Comparison of ENCODE assay signal across 9 mouse cellular contexts in the genomic region with DNA sequence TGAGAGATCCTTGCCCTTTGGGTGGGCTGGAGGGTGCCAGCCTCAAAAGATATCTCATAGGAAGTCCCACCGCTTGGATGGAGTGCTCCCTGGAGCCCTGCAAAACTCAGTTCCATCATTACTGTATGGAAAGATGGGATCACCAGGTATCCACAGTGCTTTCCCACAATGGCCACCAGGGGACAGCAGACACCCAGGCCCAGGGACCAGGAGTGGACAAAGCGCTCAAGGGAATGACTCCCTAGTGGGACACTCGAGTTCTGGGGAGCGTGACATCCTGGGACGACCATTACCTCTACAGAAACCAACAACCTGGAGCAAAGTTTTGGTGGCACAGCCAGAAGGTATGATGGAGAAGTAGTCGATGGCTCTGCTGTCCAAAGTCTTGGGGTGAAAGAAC. TPM values are rescaled to one million over a fixed set of nuclear protein-coding genes. Genes with fewer than 3 reads are reported as not detected.
DNase-seq lines count a peak whose midpoint lies in the region; ATAC-seq lines count a peak whose summit lies in the region.
"Had no signal": no experiment of that assay in that cellular context is flagged by ENCODE, and none has a peak within 500 bp of the region (broad histone marks: within the 10 kb centered on the region; RNA-seq: fewer than 3 reads in every experiment).

No protein-coding gene starts in this region.

- no peak overlapping the region for H3K27ac ChIP-seq in neural tube, embryonic 15.5 days (replicated peaks)
- no peak overlapping the region for H3K27ac ChIP-seq in kidney, embryonic 16.5 days (ENCODE audit: low read length)

- 36% methylated on average over 6 of the region's 6 CpGs for WGBS in neural tube, embryonic 15.5 days
- WGBS in kidney, embryonic 16.5 days = 25% methylated on average over 6 of the region's 6 CpGs

- no peak overlapping the region for H3K9ac ChIP-seq in neural tube, embryonic 15.5 days (replicated peaks)
- H3K9ac ChIP-seq in kidney, embryonic 16.5 days (replicated peaks; ENCODE audit: low read length) = no peak overlapping the region

- H3K27me3 ChIP-seq in neural tube, embryonic 15.5 days (replicated peaks) = peaks cover 41% of the 10 kb centered on the region
- H3K27me3 ChIP-seq in kidney, embryonic 16.5 days (ENCODE audit: insufficient read depth, low read length) = peaks cover 14% of the 10 kb centered on the region

- no peak overlapping the region for H3K4me3 ChIP-seq in neural tube, embryonic 15.5 days (replicated peaks)
- no peak overlapping the region for H3K4me3 ChIP-seq in kidney, embryonic 16.5 days (ENCODE audit: low read length)

- no peaks in the 10 kb centered on the region for H3K4me1 ChIP-seq in neural tube, embryonic 15.5 days
- no peaks in the 10 kb centered on the region for H3K4me1 ChIP-seq in kidney, embryonic 16.5 days (ENCODE audit: insufficient read depth, low read length)

- ATAC-seq in neural tube, embryonic 15.5 days (ENCODE audit: low FRiP score) = no peak
- ATAC-seq in common myeloid progenitor, adult 5-6 weeks (replicated peaks; ENCODE audit: low read depth, poor library complexity, severe bottlenecking) = 0 out of 2 replicates have a peak, but pooled peaks have one; percentile 36
- ATAC-seq in kidney, embryonic 16.5 days (ENCODE audit: low FRiP score, low TSS enrichment) = 0 out of 2 replicates have a peak, but pooled peaks have one; percentile 31
- ATAC-seq in monocyte, adult 5-6 weeks (replicated peaks; ENCODE audit: insufficient number of reproducible peaks, low FRiP score, low TSS enrichment, poor library complexity, severe bottlenecking) = no peak

- peak; percentile 27 for DNase-seq in cerebellum, adult 8-10 months
- no peak for DNase-seq in cerebellum, adult 11-12 months
- DNase-seq in neural tube, embryonic 10.5 days (ENCODE audit: extremely low spot score, low spot score) = peak; percentile 40
- peak; percentile 62 for DNase-seq in retina, postnatal 1 day

- H3K9me3 ChIP-seq in neural tube, embryonic 15.5 days (replicated peaks) = no peaks in the 10 kb centered on the region
- H3K9me3 ChIP-seq in kidney, embryonic 16.5 days (ENCODE audit: low read length) = no peaks in the 10 kb centered on the region

- H3K36me3 ChIP-seq in neural tube, embryonic 15.5 days = no peaks in the 10 kb centered on the region
- H3K36me3 ChIP-seq in kidney, embryonic 16.5 days (ENCODE audit: insufficient read depth, low read length) = no peaks in the 10 kb centered on the region

- no peak overlapping the region for H3K4me2 ChIP-seq in neural tube, embryonic 15.5 days
- no peak overlapping the region for H3K4me2 ChIP-seq in kidney, embryonic 16.5 days (replicated peaks; ENCODE audit: low read depth, low read length)

RNA-seq across cellular contexts. Expression of gene Cfap65, which starts 8.7 kb away (rescaled TPM):
- 0.41 and 0.43 TPM in 2 replicates for polyA plus RNA-seq in neural tube, embryonic 15.5 days (2015; fragmentation: Nextera tagmentation; extraction: Ambion mirVana)
- not detected in 2 replicates for total RNA-seq in common myeloid progenitor, adult 5-6 weeks (2017)
- polyA plus RNA-seq in kidney, embryonic 16.5 days (2015; fragmentation: Nextera tagmentation; extraction: Ambion mirVana) = 0.09 TPM in 1 of 2 replicates, not detected in the other
- total RNA-seq in monocyte, adult 5-6 weeks (2017) = not detected in 3 replicates
- polyA plus RNA-seq: heart, embryonic 14.5 days had no signal

RNA-seq across cellular contexts. Expression of gene Ihh, which starts 24.8 kb away (rescaled TPM):
- polyA plus RNA-seq in neural tube, embryonic 15.5 days (2015; fragmentation: Nextera tagmentation; extraction: Ambion mirVana) = 0.84 and 3.0 TPM in 2 replicates
- not detected in 2 replicates for total RNA-seq in common myeloid progenitor, adult 5-6 weeks (2017)
- polyA plus RNA-seq in kidney, embryonic 16.5 days (2015; fragmentation: Nextera tagmentation; extraction: Ambion mirVana) = 2.4 and 3.4 TPM in 2 replicates
- not detected in 3 replicates for total RNA-seq in monocyte, adult 5-6 weeks (2017)

RNA-seq across cellular contexts. Expression of gene Cryba2, which starts 33.8 kb away (rescaled TPM):
- 0.41 and 1.5 TPM in 2 replicates for polyA plus RNA-seq in neural tube, embryonic 15.5 days (2015; fragmentation: Nextera tagmentation; extraction: Ambion mirVana)
- not detected in 2 replicates for total RNA-seq in common myeloid progenitor, adult 5-6 weeks (2017)
- not detected in 2 replicates for polyA plus RNA-seq in kidney, embryonic 16.5 days (2015; fragmentation: Nextera tagmentation; extraction: Ambion mirVana)
- total RNA-seq in monocyte, adult 5-6 weeks (2017) = not detected in 3 replicates
- polyA plus RNA-seq: heart, embryonic 14.5 days had no signal

RNA-seq across cellular contexts. Expression of gene Fev, which starts 41.5 kb away (rescaled TPM):
- 0.73 TPM in 1 of 2 replicates, not detected in the other for polyA plus RNA-seq in neural tube, embryonic 15.5 days (2015; fragmentation: Nextera tagmentation; extraction: Ambion mirVana)
- not detected in 2 replicates for total RNA-seq in common myeloid progenitor, adult 5-6 weeks (2017)
- polyA plus RNA-seq in kidney, embryonic 16.5 days (2015; fragmentation: Nextera tagmentation; extraction: Ambion mirVana) = 0.24 TPM in 1 of 2 replicates, not detected in the other
- not detected in 3 replicates for total RNA-seq in monocyte, adult 5-6 weeks (2017)

Comparison
In these comparisons a context has a peak if more than half of its experiments do, and no peak if none do; other contexts are left out.
1. ATAC-seq: peak in common myeloid progenitor, adult 5-6 weeks (single experiment) and kidney, embryonic 16.5 days (single experiment); none in neural tube, embryonic 15.5 days (single experiment) and monocyte, adult 5-6 weeks (single experiment).